Mouse (Mus musculus): ENCODE results near the gene Sapcd1. TPM values are rescaled to one million over a fixed set of nuclear protein-coding genes. Genes with fewer than 3 reads are reported as not detected.

Sapcd1 gene
- polyA plus RNA-seq, 1 experiment from 2014 or later: 6.6 TPM

- Histone ChIP-seq H3K4me2 (replicated peaks; ENCODE audit: low read depth, low read length) (peak overlapping the region; percentile 6; the same call in 1 of the 2 replicates), H3K9me3 (ENCODE audit: control insufficient read depth, low read length) (no peaks in the 10 kb centered on the region), H3K36me3 (ENCODE audit: control insufficient read depth, insufficient read depth, low read length) (peaks cover 11% of the 10 kb centered on the region), H3K27me3 (ENCODE audit: control insufficient read depth, insufficient read depth, low read length) (no peaks in the 10 kb centered on the region), H3K9ac (ENCODE audit: low read depth, low read length) (no peak overlapping the region; the same call in 1 of the 2 replicates), H3K4me3 (ENCODE audit: low read length) (no peak overlapping the region), H3K4me1 (ENCODE audit: control insufficient read depth, insufficient read depth, low read length) (peaks cover 36% of the 10 kb centered on the region), H3K27ac (ENCODE audit: low read depth, low read length) (peak overlapping the region; percentile 100)
- no peak for ATAC-seq (ENCODE audit: low FRiP score, low TSS enrichment)
- 34% methylated on average over 11 of the region's 11 CpGs for WGBS
Measured at GRCm38 (mm10) chr17:35048149-35048931, 20.5 kb upstream of the Sapcd1 start.

GRCm38 (mm10) chr17:35047688-35048087 lies 19.9 kb upstream of the Sapcd1 start:
- H3K4me1 ChIP-seq (ENCODE audit: control insufficient read depth, insufficient read depth, low read length): peaks cover 36% of the 10 kb centered on the region
- no peak overlapping the region for H3K4me3 ChIP-seq (ENCODE audit: low read length)
- no peak overlapping the region for H3K9ac ChIP-seq (ENCODE audit: low read depth, low read length)
- H3K27me3 ChIP-seq (ENCODE audit: control insufficient read depth, insufficient read depth, low read length): no peaks in the 10 kb centered on the region
- H3K27ac ChIP-seq (ENCODE audit: low read depth, low read length): peak overlapping the region; percentile 100
- no peaks in the 10 kb centered on the region for H3K9me3 ChIP-seq (ENCODE audit: control insufficient read depth, low read length)
- peak overlapping the region; percentile 98; the same call in 1 of the 2 replicates for H3K4me2 ChIP-seq (replicated peaks; ENCODE audit: low read depth, low read length)
- peaks cover 5% of the 10 kb centered on the region for H3K36me3 ChIP-seq (ENCODE audit: control insufficient read depth, insufficient read depth, low read length)
- WGBS: 33% methylated on average over 1 of the region's 1 CpGs
- ATAC-seq (ENCODE audit: low FRiP score, low TSS enrichment): no peak

DNA sequence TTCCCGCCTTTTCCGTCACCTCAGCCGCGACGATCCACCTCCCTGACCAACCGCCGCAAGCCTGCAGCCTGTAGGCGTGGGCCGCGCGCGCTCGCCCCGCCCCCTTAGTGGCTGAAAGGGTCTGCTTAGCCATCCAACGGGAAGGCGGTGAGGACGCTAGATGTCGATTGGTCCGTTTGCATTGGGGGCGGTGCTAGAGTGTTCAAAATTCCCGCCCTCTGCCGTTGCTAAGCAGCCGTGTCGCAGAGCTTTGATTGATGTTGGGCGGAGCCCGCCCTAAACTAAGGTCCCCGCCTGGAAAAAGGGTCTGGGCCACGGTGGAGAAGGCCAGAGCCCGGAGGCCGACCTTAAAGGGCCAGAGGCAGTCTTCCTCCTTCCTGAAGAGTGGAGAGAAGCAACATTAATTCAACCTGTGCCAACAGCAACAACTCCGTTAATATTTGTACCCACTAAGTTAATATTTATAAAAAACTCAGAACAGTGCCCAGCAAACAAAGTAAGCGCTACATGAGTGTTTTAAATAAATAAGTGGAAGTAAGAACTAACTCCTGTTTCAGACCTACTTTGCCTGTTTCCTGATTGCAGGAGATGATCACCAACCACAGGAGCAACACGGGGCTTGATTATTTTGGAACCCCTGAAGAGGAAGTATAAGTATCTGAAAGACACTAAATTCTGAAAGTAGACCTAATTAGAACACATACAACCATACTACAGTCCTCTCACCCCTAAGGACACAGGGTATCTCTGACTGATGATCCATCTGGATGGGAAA lies 19.1 kb upstream of the Sapcd1 start, which contains the start of gene Msh5:
Gene Msh5 (minus strand): TSS at position 65 of the 775 bp plus-strand sequence.
- WGBS: 2% methylated on average over 33 of the region's 33 CpGs
- H3K4me1 ChIP-seq (ENCODE audit: control insufficient read depth, insufficient read depth, low read length): peaks cover 31% of the 10 kb centered on the region
- H3K27ac ChIP-seq (ENCODE audit: low read depth, low read length): peak within 1 kb of the TSS; percentile 100
- peak within 1 kb of the TSS; percentile 89 for H3K9ac ChIP-seq (ENCODE audit: low read depth, low read length)
- no peaks in the 10 kb centered on the region for H3K36me3 ChIP-seq (ENCODE audit: control insufficient read depth, insufficient read depth, low read length)
- H3K4me3 ChIP-seq (ENCODE audit: low read length): peak within 1 kb of the TSS; percentile 62
- H3K4me2 ChIP-seq (replicated peaks; ENCODE audit: low read depth, low read length): peak within 1 kb of the TSS; percentile 98
- H3K9me3 ChIP-seq (ENCODE audit: control insufficient read depth, low read length): no peaks in the 10 kb centered on the region
- H3K27me3 ChIP-seq (ENCODE audit: control insufficient read depth, insufficient read depth, low read length): no peaks in the 10 kb centered on the region
- ATAC-seq (ENCODE audit: low FRiP score, low TSS enrichment): peak; percentile 93

DNA sequence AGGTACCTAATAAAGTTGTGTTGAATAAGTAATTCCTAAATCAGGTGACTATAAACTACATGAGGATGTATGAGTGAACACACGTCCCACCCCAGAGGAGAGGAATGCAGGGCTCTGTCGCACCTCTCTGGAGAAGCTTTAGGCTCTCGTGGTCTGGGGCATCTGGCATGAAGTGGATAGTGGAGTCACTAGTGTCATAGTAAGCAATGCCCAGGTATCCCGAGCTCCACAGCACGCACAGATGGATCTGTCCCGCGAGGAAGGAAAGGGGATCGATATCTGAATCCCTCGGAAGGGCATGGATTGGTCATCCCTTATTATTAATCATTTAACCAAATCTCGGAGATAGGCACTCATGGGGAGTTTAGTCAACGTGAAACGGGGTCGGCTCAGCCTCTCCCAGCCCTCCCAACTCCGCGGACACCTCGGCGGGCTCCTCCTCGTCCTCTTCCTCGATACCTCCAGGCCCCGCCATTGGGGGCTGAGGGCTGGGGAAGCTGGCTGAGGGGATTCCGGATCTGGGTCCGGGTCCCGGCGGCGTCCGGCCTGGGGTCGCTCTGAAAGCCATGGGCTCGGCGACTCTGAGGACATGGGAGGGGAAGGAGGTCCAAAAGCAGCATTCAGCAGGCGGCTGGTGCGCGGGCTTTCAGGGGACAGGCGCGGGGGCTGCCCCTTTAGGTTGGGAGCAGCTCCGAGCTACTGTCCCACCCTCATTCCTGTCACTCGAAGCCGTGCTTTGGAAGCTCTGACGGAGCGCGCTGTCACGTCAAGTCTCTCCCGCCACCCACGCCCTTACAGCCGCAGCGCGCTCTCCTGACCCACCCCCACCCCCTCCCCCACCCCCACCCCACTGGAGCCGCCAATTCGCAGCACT lies 18.2 kb upstream of the Sapcd1 start:
- no peak; the same call in 1 of the 2 replicates for ATAC-seq (ENCODE audit: low FRiP score, low TSS enrichment)
- H3K27me3 ChIP-seq (ENCODE audit: control insufficient read depth, insufficient read depth, low read length): no peaks in the 10 kb centered on the region
- no peaks in the 10 kb centered on the region for H3K9me3 ChIP-seq (ENCODE audit: control insufficient read depth, low read length)
- 3% methylated on average over 47 of the region's 48 CpGs for WGBS
- H3K4me3 ChIP-seq (ENCODE audit: low read length): peak overlapping the region; percentile 62
- peaks cover 31% of the 10 kb centered on the region for H3K4me1 ChIP-seq (ENCODE audit: control insufficient read depth, insufficient read depth, low read length)
- H3K27ac ChIP-seq (ENCODE audit: low read depth, low read length): peak overlapping the region; percentile 88
- no peaks in the 10 kb centered on the region for H3K36me3 ChIP-seq (ENCODE audit: control insufficient read depth, insufficient read depth, low read length)
- H3K9ac ChIP-seq (ENCODE audit: low read depth, low read length): peak overlapping the region; percentile 89
- peak overlapping the region; percentile 98 for H3K4me2 ChIP-seq (replicated peaks; ENCODE audit: low read depth, low read length)

DNA sequence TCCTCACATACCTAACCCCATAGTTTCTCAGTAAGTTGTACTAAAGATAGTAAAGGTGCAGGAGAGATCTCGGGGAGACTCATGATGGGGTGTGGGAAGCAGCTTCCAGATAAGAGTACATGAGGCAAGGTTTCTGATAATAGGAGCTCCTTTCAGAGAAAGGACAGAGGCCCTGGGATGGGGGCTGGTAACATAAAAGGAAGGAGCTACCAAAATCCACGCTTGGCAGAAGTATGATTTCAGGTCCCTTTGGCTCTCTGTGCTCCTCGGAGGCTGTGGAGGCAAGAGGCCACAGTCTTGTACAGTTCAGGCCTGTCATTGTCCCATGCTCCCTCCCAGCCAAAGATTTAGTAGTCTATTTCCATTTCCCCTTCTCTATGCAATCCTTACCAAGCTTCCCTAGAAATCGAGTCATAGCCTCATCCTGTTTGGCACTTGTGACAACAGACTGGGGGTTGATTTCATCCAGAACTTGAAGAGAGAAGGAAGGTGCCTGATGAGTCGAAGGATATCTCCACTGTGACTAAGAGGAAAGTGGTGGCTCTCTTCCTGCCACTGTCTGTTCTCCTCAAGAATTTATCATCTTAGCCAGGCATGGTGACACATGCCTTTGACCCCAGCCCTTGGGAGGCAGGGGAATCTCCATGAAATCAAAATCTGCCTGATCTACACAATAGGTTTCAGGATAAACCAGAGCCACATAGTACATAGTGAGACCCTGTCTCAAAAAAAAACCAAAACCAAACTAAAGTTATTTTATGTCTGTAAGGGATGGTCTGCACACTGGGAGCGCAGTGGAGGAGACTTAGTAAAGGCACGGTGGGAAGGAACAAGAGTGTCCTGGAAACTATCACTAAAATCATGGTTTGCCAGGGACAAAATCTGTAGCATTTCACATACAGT lies 17.3 kb upstream of the Sapcd1 start:
- 81% methylated on average over 7 of the region's 7 CpGs for WGBS
- H3K36me3 ChIP-seq (ENCODE audit: control insufficient read depth, insufficient read depth, low read length): no peaks in the 10 kb centered on the region
- no peak overlapping the region for H3K9ac ChIP-seq (ENCODE audit: low read depth, low read length)
- ATAC-seq (ENCODE audit: low FRiP score, low TSS enrichment): no peak
- H3K9me3 ChIP-seq (ENCODE audit: control insufficient read depth, low read length): no peaks in the 10 kb centered on the region
- H3K4me2 ChIP-seq (replicated peaks; ENCODE audit: low read depth, low read length): peak overlapping the region; percentile 98
- peak overlapping the region; percentile 62 for H3K4me3 ChIP-seq (ENCODE audit: low read length)
- H3K4me1 ChIP-seq (ENCODE audit: control insufficient read depth, insufficient read depth, low read length): peaks cover 31% of the 10 kb centered on the region
- H3K27ac ChIP-seq (ENCODE audit: low read depth, low read length): peak overlapping the region; percentile 88
- no peaks in the 10 kb centered on the region for H3K27me3 ChIP-seq (ENCODE audit: control insufficient read depth, insufficient read depth, low read length)

GRCm38 (mm10) chr17:35043794-35044193 lies 16.0 kb upstream of the Sapcd1 start:
- Histone ChIP-seq H3K36me3 (ENCODE audit: control insufficient read depth, insufficient read depth, low read length) (no peaks in the 10 kb centered on the region), H3K4me2 (replicated peaks; ENCODE audit: low read depth, low read length) (no peak overlapping the region), H3K9me3 (ENCODE audit: control insufficient read depth, low read length) (no peaks in the 10 kb centered on the region), H3K4me1 (ENCODE audit: control insufficient read depth, insufficient read depth, low read length) (peaks cover 22% of the 10 kb centered on the region), H3K27ac (ENCODE audit: low read depth, low read length) (peak overlapping the region; percentile 62; the same call in 1 of the 2 replicates), H3K27me3 (ENCODE audit: control insufficient read depth, insufficient read depth, low read length) (no peaks in the 10 kb centered on the region), H3K4me3 (ENCODE audit: low read length) (no peak overlapping the region), H3K9ac (ENCODE audit: low read depth, low read length) (no peak overlapping the region)
- ATAC-seq (ENCODE audit: low FRiP score, low TSS enrichment): no peak
- 78% methylated on average over 4 of the region's 4 CpGs for WGBS

GRCm38 (mm10) chr17:35039121-35039873 lies 11.5 kb upstream of the Sapcd1 start:
- Histone ChIP-seq H3K9me3 (ENCODE audit: control insufficient read depth, low read length) (no peaks in the 10 kb centered on the region), H3K27me3 (ENCODE audit: control insufficient read depth, insufficient read depth, low read length) (no peaks in the 10 kb centered on the region), H3K27ac (ENCODE audit: low read depth, low read length) (no peak overlapping the region), H3K9ac (ENCODE audit: low read depth, low read length) (no peak overlapping the region), H3K4me3 (ENCODE audit: low read length) (no peak overlapping the region), H3K4me1 (ENCODE audit: control insufficient read depth, insufficient read depth, low read length) (no peaks in the 10 kb centered on the region), H3K4me2 (replicated peaks; ENCODE audit: low read depth, low read length) (no peak overlapping the region), H3K36me3 (ENCODE audit: control insufficient read depth, insufficient read depth, low read length) (no peaks in the 10 kb centered on the region)
- ATAC-seq (ENCODE audit: low FRiP score, low TSS enrichment): no peak
- 85% methylated on average over 11 of the region's 11 CpGs for WGBS

Data from kidney, embryonic 14.5 days (tissue).